8 mouse cellular contexts compared by ENCODE assay signal in the genomic region with DNA sequence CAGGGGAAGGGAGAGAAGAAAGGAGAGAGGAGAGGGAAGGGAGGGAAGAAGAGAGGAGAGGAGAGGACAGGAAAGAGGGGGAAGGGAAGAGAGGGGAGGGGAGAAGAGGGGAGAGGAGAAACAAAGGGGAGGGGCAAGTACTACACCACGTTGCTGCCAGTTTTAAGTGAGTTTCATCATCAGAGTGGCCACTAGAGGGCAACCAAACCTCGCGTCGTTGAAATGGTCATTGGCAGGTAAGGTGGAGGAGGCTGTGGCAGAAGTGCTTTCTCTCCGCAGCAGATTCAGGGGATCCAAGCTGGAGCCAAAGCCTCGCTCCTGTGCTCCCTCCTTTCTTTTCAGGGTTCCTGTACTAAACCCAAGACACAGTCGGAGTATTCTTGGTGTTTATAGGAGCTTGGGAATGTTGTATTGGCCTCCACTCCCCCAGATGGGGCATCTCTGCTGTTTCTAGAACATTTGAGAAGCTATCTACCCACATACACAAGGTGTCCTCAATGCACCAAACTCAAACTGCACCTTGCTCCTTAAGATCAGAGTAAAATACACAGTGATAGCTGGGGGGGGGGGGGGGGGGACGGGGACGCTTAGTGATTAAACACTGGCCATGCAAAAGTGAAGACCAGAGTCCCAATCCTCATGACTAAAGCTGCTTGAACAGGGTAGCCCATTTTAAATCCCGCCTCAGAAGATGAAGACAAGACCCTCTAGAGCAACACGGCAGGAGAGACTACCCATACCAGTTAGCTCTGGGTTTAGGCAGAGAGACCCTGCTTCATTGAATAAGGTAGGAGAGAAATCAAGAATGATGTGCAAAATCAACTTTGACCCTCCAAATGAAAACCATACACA. TPM values are rescaled to one million over a fixed set of nuclear protein-coding genes. Genes with fewer than 3 reads are reported as not detected.
DNase-seq lines count a peak whose midpoint lies in the region; ATAC-seq and TF ChIP-seq lines count a peak whose summit lies in the region.

No protein-coding gene starts in this region.

- peak overlapping the region; percentile 46 for H3K4me2 ChIP-seq in forebrain, embryonic 15.5 days (replicated peaks)
- peak overlapping the region; percentile 29 for H3K4me2 ChIP-seq in liver, postnatal 0 days (ENCODE audit: low read depth, low read length)
- H3K4me2 ChIP-seq in neural tube, embryonic 14.5 days (ENCODE audit: low read depth, low read length), result peak overlapping the region; percentile 23; the same call in 1 of the 2 replicates

- intact Hi-C loops in heart, postnatal 25 days (cut with DNase I), result loop anchor here (1.0 kb wide), 1 partner anchor 179 kb away; no protein-coding TSS in a partner anchor

- 14% methylated on average over 11 of the region's 11 CpGs for WGBS in forebrain, embryonic 15.5 days
- 10% methylated on average over 10 of the region's 11 CpGs for WGBS in liver, postnatal 0 days (ENCODE audit: insufficient replicate concordance)
- 15% methylated on average over 10 of the region's 11 CpGs for WGBS in neural tube, embryonic 14.5 days

- peaks cover 28% of the 10 kb centered on the region for H3K4me1 ChIP-seq in G1E (ENCODE audit: insufficient read depth, low read depth, low read length)
- peaks cover 2% of the 10 kb centered on the region; the same call in 1 of the 2 replicates for H3K4me1 ChIP-seq in forebrain, embryonic 15.5 days
- H3K4me1 ChIP-seq in liver, postnatal 0 days (ENCODE audit: insufficient read depth), result 0 out of 2 replicates have a peak, but pooled peaks cover 3% of the 10 kb centered on the region
- H3K4me1 ChIP-seq in neural tube, embryonic 14.5 days (ENCODE audit: control insufficient read depth, insufficient read depth, low read length), result 0 out of 2 replicates have a peak, but pooled peaks cover 2% of the 10 kb centered on the region
- no peaks in the 10 kb centered on the region; the same call in 1 of the 2 replicates for H3K4me1 ChIP-seq in testis, adult 2 months (ENCODE audit: control insufficient read depth, insufficient read depth, low read length)

- TF ChIP-seq POLR2A in testis, adult 2 months (IDR thresholded peaks at IDR 0.05; ENCODE audit: control insufficient read depth, low read depth, low read length), result no peak

- DNase-seq in G1E (ENCODE audit: low spot score), result peak; percentile 73
- peak; percentile 88 for DNase-seq in cerebellum, adult 11-12 months
- peak; percentile 40 for DNase-seq in heart, postnatal 25 days (ENCODE audit: low spot score)
- peak; percentile 89 for DNase-seq in layer of hippocampus, adult 11-12 months (ENCODE audit: low spot score)
- peak; percentile 86 for DNase-seq in liver, postnatal 0 days

- ATAC-seq in G1E (ENCODE audit: extremely low read depth, insufficient number of reproducible peaks, low FRiP score, poor library complexity, severe bottlenecking), result peak; percentile 69
- ATAC-seq in forebrain, embryonic 15.5 days (replicated peaks), result peak; percentile 84
- peak; percentile 72 for ATAC-seq in liver, postnatal 0 days
- ATAC-seq in neural tube, embryonic 14.5 days (ENCODE audit: low read depth), result peak; percentile 54

- no peaks in the 10 kb centered on the region for H3K36me3 ChIP-seq in G1E (replicated peaks)
- no peaks in the 10 kb centered on the region for H3K36me3 ChIP-seq in forebrain, embryonic 15.5 days
- no peaks in the 10 kb centered on the region for H3K36me3 ChIP-seq in liver, postnatal 0 days (replicated peaks; ENCODE audit: insufficient read depth, low read length)
- H3K36me3 ChIP-seq in neural tube, embryonic 14.5 days (ENCODE audit: control insufficient read depth, insufficient read depth, low read length), result no peaks in the 10 kb centered on the region
- H3K36me3 ChIP-seq in testis, adult 2 months (ENCODE audit: control insufficient read depth, insufficient read depth, low read length), result no peaks in the 10 kb centered on the region

- H3K27ac ChIP-seq in forebrain, embryonic 15.5 days (replicated peaks), result no peak overlapping the region
- H3K27ac ChIP-seq in liver, postnatal 0 days (ENCODE audit: low read depth), result no peak overlapping the region
- no peak overlapping the region for H3K27ac ChIP-seq in neural tube, embryonic 14.5 days (ENCODE audit: low read depth, low read length)
- no peak overlapping the region for H3K27ac ChIP-seq in testis, adult 2 months (ENCODE audit: control insufficient read depth, insufficient read depth, low read depth, low read length)

- no peak for TF ChIP-seq EP300 in liver, postnatal 0 days (IDR thresholded peaks at IDR 0.05; ENCODE audit: low read depth)

- no peaks in the 10 kb centered on the region for H3K27me3 ChIP-seq in G1E (ENCODE audit: insufficient read depth, low read length)
- peaks cover 3% of the 10 kb centered on the region; the same call in 1 of the 2 replicates for H3K27me3 ChIP-seq in forebrain, embryonic 15.5 days
- no peaks in the 10 kb centered on the region for H3K27me3 ChIP-seq in liver, postnatal 0 days (ENCODE audit: insufficient read depth, low read length)
- no peaks in the 10 kb centered on the region for H3K27me3 ChIP-seq in neural tube, embryonic 14.5 days (ENCODE audit: control insufficient read depth, insufficient read depth, low read length)
- H3K27me3 ChIP-seq in testis, adult 2 months (ENCODE audit: control insufficient read depth, insufficient read depth, low read length), result no peaks in the 10 kb centered on the region

- peak overlapping the region; percentile 14; the same call in 1 of the 2 replicates for H3K4me3 ChIP-seq in G1E (ENCODE audit: low read depth, low read length)
- peak overlapping the region; percentile 21 for H3K4me3 ChIP-seq in forebrain, embryonic 15.5 days
- no peak overlapping the region for H3K4me3 ChIP-seq in liver, postnatal 0 days (ENCODE audit: low read depth, low read length)
- no peak overlapping the region; the same call in 1 of the 2 replicates for H3K4me3 ChIP-seq in neural tube, embryonic 14.5 days (ENCODE audit: low read depth, low read length)
- H3K4me3 ChIP-seq in testis, adult 2 months (ENCODE audit: control insufficient read depth, low read depth, low read length), result no peak overlapping the region

- TF ChIP-seq CTCF in G1E (IDR thresholded peaks at IDR 0.05; ENCODE audit: low read depth, low read length), result peak; percentile 86
- peak; percentile 96 for TF ChIP-seq CTCF in liver, postnatal 0 days (IDR thresholded peaks at IDR 0.05; ENCODE audit: low read depth)
- TF ChIP-seq CTCF in testis, adult 2 months (IDR thresholded peaks at IDR 0.05; ENCODE audit: control insufficient read depth, insufficient read depth, insufficient replicate concordance, low read depth, low read length), result peak; percentile 84; the same call in 1 of the 2 replicates

- no peak overlapping the region for H3K9ac ChIP-seq in forebrain, embryonic 15.5 days (replicated peaks)
- H3K9ac ChIP-seq in liver, postnatal 0 days (replicated peaks), result no peak overlapping the region
- H3K9ac ChIP-seq in neural tube, embryonic 14.5 days (replicated peaks; ENCODE audit: low read depth, low read length), result no peak overlapping the region

- no peaks in the 10 kb centered on the region; the same call in 1 of the 2 replicates for H3K9me3 ChIP-seq in G1E (replicated peaks)
- H3K9me3 ChIP-seq in forebrain, embryonic 15.5 days, result no peaks in the 10 kb centered on the region
- no peaks in the 10 kb centered on the region for H3K9me3 ChIP-seq in liver, postnatal 0 days (ENCODE audit: low read length)
- H3K9me3 ChIP-seq in neural tube, embryonic 14.5 days (ENCODE audit: control insufficient read depth, low read length), result no peaks in the 10 kb centered on the region

RNA-seq across cellular contexts. Expression of a gene that starts 11.7 kb away (rescaled TPM):
- total RNA-seq in G1E (2014; fragmentation: Nextera tagmentation) (not detected in 2 replicates), G1E (2017) (not detected in 2 replicates)
- not detected in 2 replicates for polyA plus RNA-seq in G1E (2012)
- 0.50 and 0.66 TPM in 2 replicates for polyA plus RNA-seq in forebrain, embryonic 15.5 days (2015; fragmentation: Nextera tagmentation; extraction: Ambion mirVana)
- under 1 TPM; 0.28 to 0.47 TPM for total RNA-seq in heart, postnatal 25 days (2021)
- polyA plus RNA-seq in liver, postnatal 0 days (2015; fragmentation: Nextera tagmentation; extraction: Ambion mirVana), result 11.9 and 20.6 TPM in 2 replicates
- polyA plus RNA-seq in neural tube, embryonic 14.5 days (2014; fragmentation: Nextera tagmentation; extraction: Ambion mirVana), result 0.94 and 2.4 TPM in 2 replicates
- 0.22 and 0.36 TPM in 2 replicates for polyA plus RNA-seq in testis, adult 2 months (2012; rRNA removed)

RNA-seq across cellular contexts. Expression of a gene that starts 56.8 kb away (rescaled TPM):
- 332 and 357 TPM in 2 replicates for total RNA-seq in G1E (2014; fragmentation: Nextera tagmentation)
- total RNA-seq in G1E (2017), result 191 and 198 TPM in 2 replicates
- polyA plus RNA-seq in G1E (2012), result 43.4 and 52.3 TPM in 2 replicates
- polyA plus RNA-seq in forebrain, embryonic 15.5 days (2015; fragmentation: Nextera tagmentation; extraction: Ambion mirVana), result 162 and 163 TPM in 2 replicates
- total RNA-seq in heart, postnatal 25 days (2021), result 10 to 100 TPM; 52.2 to 56.2 TPM
- 83.0 and 88.8 TPM in 2 replicates for polyA plus RNA-seq in liver, postnatal 0 days (2015; fragmentation: Nextera tagmentation; extraction: Ambion mirVana)
- 135 and 146 TPM in 2 replicates for polyA plus RNA-seq in neural tube, embryonic 14.5 days (2014; fragmentation: Nextera tagmentation; extraction: Ambion mirVana)
- 29.3 and 45.0 TPM in 2 replicates for polyA plus RNA-seq in testis, adult 2 months (2012; rRNA removed)

RNA-seq across cellular contexts. Expression of a gene that starts 57.0 kb away (rescaled TPM):
- total RNA-seq in G1E (2014; fragmentation: Nextera tagmentation), result 114 and 119 TPM in 2 replicates
- 140 and 149 TPM in 2 replicates for total RNA-seq in G1E (2017)
- polyA plus RNA-seq in G1E (2012), result 7.1 and 10.0 TPM in 2 replicates
- 116 and 120 TPM in 2 replicates for polyA plus RNA-seq in forebrain, embryonic 15.5 days (2015; fragmentation: Nextera tagmentation; extraction: Ambion mirVana)
- 10 to 100 TPM; 81.9 to 83.8 TPM for total RNA-seq in heart, postnatal 25 days (2021)
- 36.1 and 36.3 TPM in 2 replicates for polyA plus RNA-seq in liver, postnatal 0 days (2015; fragmentation: Nextera tagmentation; extraction: Ambion mirVana)
- polyA plus RNA-seq in neural tube, embryonic 14.5 days (2014; fragmentation: Nextera tagmentation; extraction: Ambion mirVana), result 155 and 161 TPM in 2 replicates
- polyA plus RNA-seq in testis, adult 2 months (2012; rRNA removed), result 31.8 and 38.5 TPM in 2 replicates

Comparison
In these comparisons a context has a peak if more than half of its experiments do, and no peak if none do; other contexts are left out.
1. H3K4me3 ChIP-seq: peak in G1E (single experiment) and forebrain, embryonic 15.5 days (single experiment); none in liver, postnatal 0 days (single experiment), neural tube, embryonic 14.5 days (single experiment) and testis, adult 2 months (single experiment).
2. Peak in every context shown above with its lines, with median percentiles within 50 percentile points of each other: ATAC-seq, DNase-seq, CTCF ChIP-seq and H3K4me2 ChIP-seq.